Mouse (Mus musculus): Measurements from ENCODE around the gene Zmynd12. TPM values are rescaled to one million over a fixed set of nuclear protein-coding genes. Genes with fewer than 3 reads are reported as not detected.

Zmynd12 gene
- total and polyA plus RNA-seq, 3 experiments = 0.25 to 0.75 (median 0.53) TPM

GRCm38 (mm10) chr4:119442539-119442938 lies 19.9 kb downstream of the Zmynd12 start:
- in situ Hi-C loops (cut with MboI; ENCODE audit: low pct_ligation_motif_present, low pct_unique_long_range_greater_than_20kb, low sequenced_read_pairs) (no loop called here), dilution Hi-C loops (cut with MboI; ENCODE audit: extremely low pct_ligation_motif_present, extremely low pct_unique_long_range_greater_than_20kb, low sequenced_read_pairs) (no loop called here)
- Histone ChIP-seq H3K79me2 (replicated peaks; ENCODE audit: control insufficient read depth, extremely low read depth, insufficient read depth, poor library complexity, severe bottlenecking) (no peaks in the 10 kb centered on the region), H3K36me3 (replicated peaks in 1 of 2; ENCODE audit: control insufficient read depth in 1 of 2, insufficient read depth in 1 of 2, low read length in 1 of 2) (peaks cover 3 to 19% of the 10 kb centered on the region in 2 experiments), H3K27ac (ENCODE audit: insufficient read depth, low read depth) (peak overlapping the region; percentile 95), H3K4me3 (replicated peaks in 1 of 3; ENCODE audit: low read depth in 2 of 3, low read length in 2 of 3, poor library complexity in 1 of 3) (peak overlapping the region; percentile 30 to 59 (median 50)), H3K9me3 (replicated peaks; ENCODE audit: low read length) (peaks cover 12% of the 10 kb centered on the region), H3K27me3 (replicated peaks) (no peaks in the 10 kb centered on the region), H3K9ac (ENCODE audit: insufficient read depth, low read depth) (peak overlapping the region; percentile 22; the same call in 1 of the 2 replicates), H3K4me1 (ENCODE audit: control insufficient read depth in 1 of 2, insufficient read depth in 2 of 2) (peaks cover 6 to 38% of the 10 kb centered on the region in 2 experiments), H3K4me2 (ENCODE audit: insufficient read depth, low read depth, poor library complexity, severe bottlenecking) (peak overlapping the region; percentile 66)
- TF ChIP-seq PAX5 (IDR thresholded peaks at IDR 0.05; ENCODE audit: low read length) (no peak), CHD2 (IDR thresholded peaks at IDR 0.05; ENCODE audit: low read length) (peak; percentile 40; the same call in 1 of the 2 replicates), BHLHE40 (IDR thresholded peaks at IDR 0.05; ENCODE audit: low read depth, low read length) (0 out of 2 replicates have a peak, but pooled peaks have one; percentile 22), GABPA (IDR thresholded peaks at IDR 0.05; ENCODE audit: insufficient replicate concordance, low read depth, low read length) (no peak), UBTF (IDR thresholded peaks at IDR 0.05; ENCODE audit: low read depth, low read length) (0 out of 2 replicates have a peak, but pooled peaks have one; percentile 53), MXI1 (IDR thresholded peaks at IDR 0.05; ENCODE audit: low read depth, low read length) (no peak), MAZ (IDR thresholded peaks at IDR 0.05; ENCODE audit: low read depth, low read length) (no peak), MAFK (IDR thresholded peaks at IDR 0.05; ENCODE audit: insufficient replicate concordance, low read length) (no peak), IRF4 (IDR thresholded peaks at IDR 0.05; ENCODE audit: low read depth, low read length) (no peak)
- DNase-seq (ENCODE audit: extremely low read depth) = peak; percentile 68

- in situ Hi-C loops (cut with MboI; ENCODE audit: low pct_ligation_motif_present, low pct_unique_long_range_greater_than_20kb, low sequenced_read_pairs) (no loop called here), dilution Hi-C loops (cut with MboI; ENCODE audit: extremely low pct_ligation_motif_present, extremely low pct_unique_long_range_greater_than_20kb, low sequenced_read_pairs) (no loop called here)
- no peak for TF ChIP-seq ZMIZ1 (IDR thresholded peaks at IDR 0.05; ENCODE audit: low read depth, low read length)
- no peak for TF ChIP-seq EP300 (IDR thresholded peaks at IDR 0.05; ENCODE audit: low read length)
- TF ChIP-seq RCOR1 (conservative IDR thresholded peaks at IDR 0.05; ENCODE audit: low read depth, low read length) = no peak
- no peak for TF ChIP-seq POLR2A (IDR thresholded peaks at IDR 0.05; ENCODE audit: low read depth, low read length)
- TF ChIP-seq ZNF384 (IDR thresholded peaks at IDR 0.05; ENCODE audit: low read depth, low read length) = no peak
- TF ChIP-seq CHD1 (IDR thresholded peaks at IDR 0.05; ENCODE audit: low read depth, low read length) = no peak
- no peak for TF ChIP-seq TCF12 (IDR thresholded peaks at IDR 0.05; ENCODE audit: low read depth, low read length)
- TF ChIP-seq TBP (conservative IDR thresholded peaks at IDR 0.05; ENCODE audit: low read depth, low read length) = no peak
- no peak for TF ChIP-seq CHD2 (IDR thresholded peaks at IDR 0.05; ENCODE audit: low read length)
- TF ChIP-seq SIN3A (IDR thresholded peaks at IDR 0.05; ENCODE audit: low read length) = no peak
- TF ChIP-seq ZC3H11A (IDR thresholded peaks at IDR 0.05; ENCODE audit: low read depth, low read length) = no peak
- TF ChIP-seq RAD21 (IDR thresholded peaks at IDR 0.05; ENCODE audit: low read depth, low read length) = no peak
- no peak for TF ChIP-seq PAX5 (IDR thresholded peaks at IDR 0.05; ENCODE audit: low read length)
Observed at GRCm38 (mm10) chr4:119447261-119447660, 24.6 kb downstream of the Zmynd12 start.

More at GRCm38 (mm10) chr4:119447261-119447660, 24.6 kb downstream of the Zmynd12 start:
- H3K36me3 ChIP-seq (replicated peaks in 1 of 2; ENCODE audit: control insufficient read depth in 1 of 2, insufficient read depth in 1 of 2, low read length in 1 of 2) = peaks cover 0 to 2% of the 10 kb centered on the region in 2 experiments
- no peak overlapping the region for H3K27ac ChIP-seq (ENCODE audit: insufficient read depth, low read depth)
- no peak overlapping the region for H3K9ac ChIP-seq (ENCODE audit: insufficient read depth, low read depth)
- H3K4me3 ChIP-seq (replicated peaks in 1 of 3; ENCODE audit: low read depth in 2 of 3, low read length in 2 of 3, poor library complexity in 1 of 3) = no peak overlapping the region
- DNase-seq (ENCODE audit: extremely low read depth) = no peak
- H3K79me2 ChIP-seq (replicated peaks; ENCODE audit: control insufficient read depth, extremely low read depth, insufficient read depth, poor library complexity, severe bottlenecking) = no peaks in the 10 kb centered on the region
- no peak overlapping the region for H3K4me2 ChIP-seq (ENCODE audit: insufficient read depth, low read depth, poor library complexity, severe bottlenecking)
- H3K27me3 ChIP-seq (replicated peaks) = no peaks in the 10 kb centered on the region
- peaks cover 4 to 26% of the 10 kb centered on the region in 2 experiments for H3K4me1 ChIP-seq (ENCODE audit: control insufficient read depth in 1 of 2, insufficient read depth in 2 of 2)
- no peaks in the 10 kb centered on the region for H3K9me3 ChIP-seq (replicated peaks; ENCODE audit: low read length)

All from CH12.LX (cell line).